Mouse (Mus musculus): ENCODE measurements at regions not wholly inside any gene's neighbourhood (a gene's known extent, or its start where the extent isn't known, plus 50 kb on each side); places are given as distances from the start of the nearest gene placed in this dataset.

GRCm38 (mm10) chr7:88960841-88961240 is 443.2 kb downstream of the Tmem135 start:
- no peak overlapping the region for H3K27ac ChIP-seq (ENCODE audit: low read depth, low read length)
- H3K4me2 ChIP-seq: no peak overlapping the region
- H3K4me1 ChIP-seq (ENCODE audit: control insufficient read depth, insufficient read depth, low read length): peaks cover 3% of the 10 kb centered on the region; the same call in 1 of the 2 replicates
- H3K9ac ChIP-seq (ENCODE audit: low read length): no peak overlapping the region
- DNase-seq (ENCODE audit: low spot score, missing footprints) (no peak), ATAC-seq (ENCODE audit: low FRiP score) (no peak)
- no peaks in the 10 kb centered on the region for H3K36me3 ChIP-seq (ENCODE audit: control insufficient read depth, insufficient read depth, low read length)
- H3K27me3 ChIP-seq (ENCODE audit: control insufficient read depth, insufficient read depth, low read length): no peaks in the 10 kb centered on the region
- H3K4me3 ChIP-seq (ENCODE audit: low read depth, low read length): no peak overlapping the region
- H3K9me3 ChIP-seq (ENCODE audit: control insufficient read depth, low read length): no peaks in the 10 kb centered on the region

- H3K4me1 ChIP-seq (ENCODE audit: control insufficient read depth, insufficient read depth, low read length): peaks cover 3% of the 10 kb centered on the region; the same call in 1 of the 2 replicates
- WGBS: 82% methylated on average over 4 of the region's 4 CpGs
- no peak overlapping the region for H3K9ac ChIP-seq (ENCODE audit: low read length)
- ATAC-seq (ENCODE audit: low FRiP score): no peak
- no peak overlapping the region for H3K4me2 ChIP-seq
- no peak for DNase-seq (ENCODE audit: low spot score, missing footprints)
- H3K36me3 ChIP-seq (ENCODE audit: control insufficient read depth, insufficient read depth, low read length): no peaks in the 10 kb centered on the region
- H3K27me3 ChIP-seq (ENCODE audit: control insufficient read depth, insufficient read depth, low read length): no peaks in the 10 kb centered on the region
- H3K4me3 ChIP-seq (ENCODE audit: low read depth, low read length): no peak overlapping the region
- H3K9me3 ChIP-seq (ENCODE audit: control insufficient read depth, low read length): no peaks in the 10 kb centered on the region
- H3K27ac ChIP-seq (ENCODE audit: low read depth, low read length): no peak overlapping the region
Observed at GRCm38 (mm10) chr7:88960190-88960589, 443.8 kb downstream of the Tmem135 start.

- DNase-seq (ENCODE audit: low spot score, missing footprints) (no peak), ATAC-seq (ENCODE audit: low FRiP score) (no peak)
- no peaks in the 10 kb centered on the region for H3K9me3 ChIP-seq (ENCODE audit: control insufficient read depth, low read length)
- H3K4me1 ChIP-seq (ENCODE audit: control insufficient read depth, insufficient read depth, low read length): peaks cover 3% of the 10 kb centered on the region; the same call in 1 of the 2 replicates
- no peak overlapping the region for H3K27ac ChIP-seq (ENCODE audit: low read depth, low read length)
- no peak overlapping the region for H3K4me2 ChIP-seq
- no peak overlapping the region for H3K4me3 ChIP-seq (ENCODE audit: low read depth, low read length)
- no peak overlapping the region for H3K9ac ChIP-seq (ENCODE audit: low read length)
- WGBS: 59% methylated on average over 6 of the region's 6 CpGs
- H3K27me3 ChIP-seq (ENCODE audit: control insufficient read depth, insufficient read depth, low read length): no peaks in the 10 kb centered on the region
- no peaks in the 10 kb centered on the region for H3K36me3 ChIP-seq (ENCODE audit: control insufficient read depth, insufficient read depth, low read length)
Observed at GRCm38 (mm10) chr7:88959332-88960124, 444.5 kb downstream of the Tmem135 start.

GRCm38 (mm10) chr7:88954978-88955377 is 449.0 kb downstream of the Tmem135 start:
- Histone ChIP-seq H3K9me3 (ENCODE audit: control insufficient read depth, low read length) (no peaks in the 10 kb centered on the region), H3K27ac (ENCODE audit: low read depth, low read length) (no peak overlapping the region), H3K9ac (ENCODE audit: low read length) (no peak overlapping the region), H3K27me3 (ENCODE audit: control insufficient read depth, insufficient read depth, low read length) (no peaks in the 10 kb centered on the region), H3K4me3 (ENCODE audit: low read depth, low read length) (no peak overlapping the region), H3K4me2 (no peak overlapping the region), H3K4me1 (ENCODE audit: control insufficient read depth, insufficient read depth, low read length) (peaks cover 3% of the 10 kb centered on the region; the same call in 1 of the 2 replicates), H3K36me3 (ENCODE audit: control insufficient read depth, insufficient read depth, low read length) (no peaks in the 10 kb centered on the region)
- WGBS: 82% methylated on average over 3 of the region's 3 CpGs
- no peak for DNase-seq (ENCODE audit: low spot score, missing footprints)
- no peak for ATAC-seq (ENCODE audit: low FRiP score)

- no peak overlapping the region for H3K4me3 ChIP-seq (ENCODE audit: low read depth, low read length)
- no peaks in the 10 kb centered on the region for H3K4me1 ChIP-seq (ENCODE audit: control insufficient read depth, insufficient read depth, low read length)
- H3K9ac ChIP-seq (ENCODE audit: low read length): no peak overlapping the region
- H3K27me3 ChIP-seq (ENCODE audit: control insufficient read depth, insufficient read depth, low read length): no peaks in the 10 kb centered on the region
- DNase-seq (ENCODE audit: low spot score, missing footprints) (no peak), ATAC-seq (ENCODE audit: low FRiP score) (no peak)
- no peaks in the 10 kb centered on the region for H3K36me3 ChIP-seq (ENCODE audit: control insufficient read depth, insufficient read depth, low read length)
- no peaks in the 10 kb centered on the region for H3K9me3 ChIP-seq (ENCODE audit: control insufficient read depth, low read length)
- no peak overlapping the region for H3K27ac ChIP-seq (ENCODE audit: low read depth, low read length)
- no peak overlapping the region for H3K4me2 ChIP-seq
Observed at GRCm38 (mm10) chr7:88945338-88945737, 458.7 kb downstream of the Tmem135 start.

- ATAC-seq (ENCODE audit: low FRiP score) (no peak), DNase-seq (ENCODE audit: low spot score, missing footprints) (no peak)
- no peaks in the 10 kb centered on the region for H3K27me3 ChIP-seq (ENCODE audit: control insufficient read depth, insufficient read depth, low read length)
- no peak overlapping the region for H3K4me2 ChIP-seq
- no peak overlapping the region for H3K27ac ChIP-seq (ENCODE audit: low read depth, low read length)
- no peak overlapping the region for H3K9ac ChIP-seq (ENCODE audit: low read length)
- H3K4me3 ChIP-seq (ENCODE audit: low read depth, low read length): no peak overlapping the region
- no peaks in the 10 kb centered on the region for H3K36me3 ChIP-seq (ENCODE audit: control insufficient read depth, insufficient read depth, low read length)
- WGBS: 68% methylated on average over 2 of the region's 2 CpGs
- H3K4me1 ChIP-seq (ENCODE audit: control insufficient read depth, insufficient read depth, low read length): no peaks in the 10 kb centered on the region
- H3K9me3 ChIP-seq (ENCODE audit: control insufficient read depth, low read length): no peaks in the 10 kb centered on the region
Observed at GRCm38 (mm10) chr7:88944936-88945335, 459.1 kb downstream of the Tmem135 start.

GRCm38 (mm10) chr7:88941246-88941910 is 462.6 kb downstream of the Tmem135 start:
- H3K9ac ChIP-seq (ENCODE audit: low read length): no peak overlapping the region
- H3K4me3 ChIP-seq (ENCODE audit: low read depth, low read length): no peak overlapping the region
- no peak overlapping the region for H3K27ac ChIP-seq (ENCODE audit: low read depth, low read length)
- ATAC-seq (ENCODE audit: low FRiP score): no peak
- H3K4me1 ChIP-seq (ENCODE audit: control insufficient read depth, insufficient read depth, low read length): no peaks in the 10 kb centered on the region
- no peaks in the 10 kb centered on the region for H3K27me3 ChIP-seq (ENCODE audit: control insufficient read depth, insufficient read depth, low read length)
- no peaks in the 10 kb centered on the region for H3K36me3 ChIP-seq (ENCODE audit: control insufficient read depth, insufficient read depth, low read length)
- no peak overlapping the region for H3K4me2 ChIP-seq
- no peak for DNase-seq (ENCODE audit: low spot score, missing footprints)
- WGBS: 83% methylated on average over 9 of the region's 9 CpGs
- no peaks in the 10 kb centered on the region for H3K9me3 ChIP-seq (ENCODE audit: control insufficient read depth, low read length)

GRCm38 (mm10) chr7:88940196-88940595 is 463.8 kb downstream of the Tmem135 start:
- ATAC-seq (ENCODE audit: low FRiP score): no peak
- Histone ChIP-seq H3K4me2 (no peak overlapping the region), H3K9ac (ENCODE audit: low read length) (no peak overlapping the region), H3K27ac (ENCODE audit: low read depth, low read length) (no peak overlapping the region), H3K36me3 (ENCODE audit: control insufficient read depth, insufficient read depth, low read length) (no peaks in the 10 kb centered on the region), H3K27me3 (ENCODE audit: control insufficient read depth, insufficient read depth, low read length) (no peaks in the 10 kb centered on the region), H3K9me3 (ENCODE audit: control insufficient read depth, low read length) (no peaks in the 10 kb centered on the region), H3K4me3 (ENCODE audit: low read depth, low read length) (no peak overlapping the region), H3K4me1 (ENCODE audit: control insufficient read depth, insufficient read depth, low read length) (no peaks in the 10 kb centered on the region)
- WGBS: 94% methylated on average over 2 of the region's 2 CpGs
- no peak for DNase-seq (ENCODE audit: low spot score, missing footprints)

- no peak overlapping the region for H3K27ac ChIP-seq (ENCODE audit: low read depth, low read length)
- H3K4me2 ChIP-seq: no peak overlapping the region
- no peaks in the 10 kb centered on the region for H3K4me1 ChIP-seq (ENCODE audit: control insufficient read depth, insufficient read depth, low read length)
- no peaks in the 10 kb centered on the region for H3K27me3 ChIP-seq (ENCODE audit: control insufficient read depth, insufficient read depth, low read length)
- no peak for DNase-seq (ENCODE audit: low spot score, missing footprints)
- WGBS: 94% methylated on average over 6 of the region's 6 CpGs
- H3K36me3 ChIP-seq (ENCODE audit: control insufficient read depth, insufficient read depth, low read length): no peaks in the 10 kb centered on the region
- no peaks in the 10 kb centered on the region for H3K9me3 ChIP-seq (ENCODE audit: control insufficient read depth, low read length)
- no peak for ATAC-seq (ENCODE audit: low FRiP score)
- H3K9ac ChIP-seq (ENCODE audit: low read length): no peak overlapping the region
- H3K4me3 ChIP-seq (ENCODE audit: low read depth, low read length): no peak overlapping the region
Observed at GRCm38 (mm10) chr7:88928245-88928795, 475.7 kb downstream of the Tmem135 start.
